Mouse (Mus musculus) G1E-ER4 (cell line): ENCODE results near the gene Zc3h13. TPM values are rescaled to one million over a fixed set of nuclear protein-coding genes. Genes with fewer than 3 reads are reported as not detected.

Experiments
- GATA1 ChIP-seq: IDR thresholded peaks from one replicate; pipeline ENCODE4 v1.8.0; 2012; ENCODE audit warnings: low read length, inconsistent platforms
- polyA plus RNA-seq: library from polyadenylated mRNA; stranded (reverse); fragments of >175 nt; gene quantifications from 2 replicates; pipeline ENCODE4 v1.2.3, GENCODE M21; 2012

Gene Zc3h13
- polyA plus RNA-seq, 1 experiment = 24.7 TPM

DNA sequence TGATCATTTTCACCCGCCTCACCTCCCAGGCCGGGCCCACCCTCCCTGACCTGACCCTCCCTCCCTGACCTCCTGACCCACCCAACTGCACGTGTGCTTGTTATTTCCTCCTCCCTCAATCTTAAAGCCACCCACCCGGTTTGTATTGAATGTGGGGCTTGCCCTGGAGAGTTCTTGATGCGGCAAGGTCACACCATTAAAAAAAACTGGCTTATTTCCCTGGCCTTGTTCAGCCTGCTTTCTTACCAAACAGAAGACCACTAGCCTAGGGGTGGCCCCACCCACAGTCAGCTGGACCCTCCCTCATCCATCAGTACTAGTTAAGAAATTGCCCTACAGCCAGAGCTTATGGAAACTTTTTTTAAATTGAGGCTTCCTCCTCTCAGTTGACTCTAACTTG is 19.6 kb downstream of the Zc3h13 start:
- TF ChIP-seq GATA1 = no peak

DNA sequence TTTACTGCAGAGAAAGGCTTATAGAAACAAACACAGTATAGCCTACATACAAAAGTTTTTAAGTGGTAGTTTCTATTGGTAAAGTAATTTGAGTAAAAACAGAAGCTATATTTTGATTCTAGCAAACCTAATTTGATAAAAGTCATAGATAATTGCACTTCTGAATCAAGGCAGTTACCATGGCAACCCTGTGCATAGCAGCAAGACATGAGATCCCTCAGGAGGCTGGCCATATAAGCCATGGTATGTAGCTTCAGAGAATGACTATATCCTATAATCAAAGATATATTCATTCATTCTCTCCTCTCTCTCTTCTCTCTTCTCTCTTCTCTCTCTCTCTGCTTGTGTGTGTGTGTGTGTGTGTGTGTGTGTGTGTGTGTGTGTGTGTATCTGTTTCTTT is 23.7 kb downstream of the Zc3h13 start:
- TF ChIP-seq GATA1 = no peak

DNA sequence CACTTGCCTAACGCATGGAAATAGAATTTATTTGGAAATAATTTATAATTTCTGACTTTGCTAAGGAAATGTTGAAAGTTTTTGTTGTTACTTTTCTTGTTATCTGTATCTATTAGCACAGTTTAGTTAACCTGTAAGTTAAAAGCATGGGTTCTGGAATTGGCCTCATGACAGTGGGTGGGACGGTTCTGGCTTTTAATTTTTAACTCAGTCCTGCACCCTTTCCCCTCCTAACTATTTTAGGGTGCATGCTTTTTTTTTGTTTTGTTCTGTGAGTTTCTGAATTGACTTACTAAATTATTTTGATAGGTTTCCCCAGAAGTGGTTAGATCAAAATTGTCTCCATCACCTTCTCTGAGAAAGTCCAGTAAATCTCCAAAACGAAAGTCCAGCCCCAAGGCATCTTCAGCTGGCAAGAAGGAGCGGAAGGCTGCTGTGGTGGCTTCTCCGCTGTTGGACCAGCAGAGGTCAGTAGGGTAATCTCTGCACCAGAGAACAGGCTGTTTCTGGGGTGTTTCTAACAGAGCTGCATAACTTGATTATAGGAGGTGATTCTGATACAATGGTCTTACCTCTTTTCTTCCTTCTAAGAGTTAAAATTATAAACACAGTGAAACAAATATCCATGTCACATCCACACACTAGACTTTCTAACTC is 25.3 kb downstream of the Zc3h13 start:
- no peak for TF ChIP-seq GATA1

GRCm38 (mm10) chr14:75314484-75314883 is 30.3 kb downstream of the Zc3h13 start:
- TF ChIP-seq GATA1 = no peak

DNA sequence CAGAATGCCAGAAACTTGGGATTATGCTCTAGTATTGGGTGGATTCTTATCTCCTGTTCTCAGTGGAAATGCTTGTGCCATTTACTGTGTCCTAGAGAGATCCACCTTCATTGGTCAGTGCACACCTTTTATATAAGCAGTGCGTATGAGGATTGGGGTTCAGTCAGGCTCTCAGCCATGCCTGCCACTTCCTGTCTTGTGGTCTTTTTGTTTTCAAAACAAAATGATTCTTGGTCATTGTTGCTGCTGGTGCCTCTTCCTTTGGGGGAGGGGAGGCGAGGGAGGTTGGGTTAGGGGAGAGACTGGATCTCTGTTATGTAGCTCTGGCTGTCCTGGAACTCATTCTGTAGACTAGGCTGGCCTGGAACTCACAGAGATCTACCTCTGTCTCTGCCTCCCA is 34.6 kb downstream of the Zc3h13 start:
- TF ChIP-seq GATA1 = no peak

GRCm38 (mm10) chr14:75320269-75320668 is 36.1 kb downstream of the Zc3h13 start:
- TF ChIP-seq GATA1 = no peak

GRCm38 (mm10) chr14:75323354-75323753 is 39.2 kb downstream of the Zc3h13 start:
- no peak for TF ChIP-seq GATA1

GRCm38 (mm10) chr14:75328062-75328461 is 43.9 kb downstream of the Zc3h13 start:
- TF ChIP-seq GATA1 = no peak

DNA sequence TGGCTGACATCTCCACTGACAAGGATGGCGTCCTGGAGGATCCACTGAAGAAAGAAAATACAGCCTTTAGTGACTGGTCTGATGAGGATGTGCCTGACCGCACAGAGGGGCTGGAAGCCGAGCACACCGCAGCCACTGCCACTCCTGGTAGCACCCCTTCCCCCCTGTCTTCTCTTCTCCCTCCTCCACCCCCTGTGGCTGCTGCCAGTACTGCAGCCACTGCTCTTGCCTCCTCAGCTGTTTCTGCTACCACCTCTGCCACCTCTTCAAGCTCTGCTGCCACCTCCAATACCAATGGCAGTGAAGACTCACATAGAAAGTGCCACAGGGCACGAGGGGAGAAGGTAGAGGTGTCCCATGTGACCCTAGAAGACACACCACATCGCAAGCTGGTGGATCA is 46.4 kb downstream of the Zc3h13 start:
- no peak for TF ChIP-seq GATA1

DNA sequence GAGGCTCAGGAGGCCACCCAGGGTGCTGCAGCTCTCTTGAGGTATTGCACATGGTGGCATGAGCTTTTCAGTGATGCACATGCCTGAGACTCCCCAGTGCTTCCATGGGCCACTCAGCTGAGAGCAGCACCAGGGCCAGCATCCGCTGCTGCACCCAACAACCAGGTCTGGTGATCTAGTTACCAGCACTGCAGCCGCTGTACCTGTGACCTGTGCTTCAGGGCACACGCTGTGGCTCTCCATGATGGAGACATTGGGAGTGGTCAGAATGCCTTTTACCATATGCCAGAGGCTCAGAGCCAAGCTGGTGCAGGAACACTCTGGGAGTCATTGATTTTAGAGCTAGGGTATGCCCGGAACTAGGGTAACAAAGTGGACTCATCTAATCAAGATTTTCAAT is 50.1 kb downstream of the Zc3h13 start:
- no peak for TF ChIP-seq GATA1

DNA sequence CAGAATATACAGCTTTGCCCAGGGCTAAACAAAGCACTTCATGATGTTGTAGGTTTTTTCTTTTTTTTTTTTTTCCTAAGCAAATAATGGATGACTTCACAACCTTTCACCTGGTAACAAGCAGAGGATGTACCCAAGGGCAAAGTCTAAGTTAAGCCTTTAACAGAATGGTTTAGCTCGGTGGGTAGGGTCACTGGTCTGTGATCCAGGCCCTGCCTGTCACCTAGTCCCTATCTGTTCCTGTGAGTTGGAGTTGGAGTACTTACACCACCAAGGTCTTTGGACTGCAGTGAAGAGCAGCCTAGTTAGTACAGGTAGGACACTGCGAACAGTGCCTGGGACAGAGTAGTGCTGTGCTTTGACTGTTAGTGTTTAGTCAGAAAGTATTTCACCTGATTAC is 53.7 kb downstream of the Zc3h13 start:
- TF ChIP-seq GATA1 = no peak

DNA sequence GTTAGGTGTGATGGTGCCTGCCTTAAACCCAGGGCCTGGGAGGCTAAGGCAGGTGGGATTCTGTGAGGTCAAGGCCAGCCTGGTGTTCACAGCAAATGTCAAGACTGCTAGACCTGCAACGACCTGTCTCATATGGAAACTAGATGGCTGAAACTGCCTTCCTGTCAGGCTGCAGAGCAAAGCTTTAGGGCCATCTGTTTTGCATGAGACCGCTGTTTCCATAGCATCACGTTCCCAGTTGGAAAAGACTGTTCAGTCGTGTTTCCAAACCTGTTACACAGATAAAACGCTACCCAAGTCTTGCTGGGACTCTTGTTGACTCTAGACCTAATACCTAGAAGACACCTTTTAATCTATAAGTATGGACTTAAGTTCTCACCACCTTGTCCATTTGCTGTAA is 61.9 kb downstream of the Zc3h13 start:
- TF ChIP-seq GATA1 = no peak

DNA sequence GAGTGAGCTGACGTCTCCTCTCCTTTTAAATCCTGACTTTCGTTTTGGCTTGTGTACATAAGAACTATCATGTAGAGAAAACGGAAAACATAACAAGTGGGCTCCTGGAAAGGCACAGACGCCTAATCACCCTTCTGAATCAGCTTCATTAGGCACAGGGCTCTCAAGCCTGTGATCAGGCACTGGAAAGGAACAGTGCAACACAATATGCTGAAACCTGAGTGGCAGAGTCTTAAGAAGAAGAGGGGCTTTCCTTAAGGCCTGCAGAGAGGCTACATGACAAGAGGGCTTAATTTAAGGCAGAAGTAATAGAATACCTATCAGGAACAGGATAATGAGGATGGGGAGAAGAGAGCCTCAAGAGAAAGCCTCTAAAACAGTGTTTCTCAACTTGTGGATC is 67.5 kb downstream of the Zc3h13 start:
- TF ChIP-seq GATA1 = no peak

GRCm38 (mm10) chr14:75363316-75363715 is 79.1 kb downstream of the Zc3h13 start:
- TF ChIP-seq GATA1 = no peak

GRCm38 (mm10) chr14:75365301-75366035 is 81.3 kb downstream of the Zc3h13 start:
- no peak for TF ChIP-seq GATA1

GRCm38 (mm10) chr14:75366741-75367140 is 82.6 kb downstream of the Zc3h13 start:
- no peak for TF ChIP-seq GATA1

DNA sequence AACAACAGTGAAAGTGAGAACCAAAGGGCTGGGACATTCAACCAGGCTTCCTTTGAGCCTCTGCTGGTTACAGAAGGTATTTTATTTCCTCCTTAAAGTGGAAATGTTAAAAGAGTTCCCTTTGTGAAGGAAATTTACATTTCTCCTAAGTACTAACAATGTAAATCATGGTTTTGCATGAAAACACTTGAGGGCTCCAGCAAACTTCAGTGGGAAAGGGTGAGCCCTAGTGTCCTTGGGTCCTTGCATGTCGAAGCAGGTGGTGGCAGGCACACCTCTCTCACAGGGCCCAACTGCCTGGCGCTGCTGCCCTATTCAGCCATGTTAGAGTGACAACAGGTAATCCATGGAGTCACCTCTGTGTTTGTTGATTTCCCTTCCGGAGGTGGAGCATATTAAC is 83.3 kb downstream of the Zc3h13 start:
- TF ChIP-seq GATA1 = no peak
